Comparison of ENCODE assay signal across 9 mouse cellular contexts in the genomic region with DNA sequence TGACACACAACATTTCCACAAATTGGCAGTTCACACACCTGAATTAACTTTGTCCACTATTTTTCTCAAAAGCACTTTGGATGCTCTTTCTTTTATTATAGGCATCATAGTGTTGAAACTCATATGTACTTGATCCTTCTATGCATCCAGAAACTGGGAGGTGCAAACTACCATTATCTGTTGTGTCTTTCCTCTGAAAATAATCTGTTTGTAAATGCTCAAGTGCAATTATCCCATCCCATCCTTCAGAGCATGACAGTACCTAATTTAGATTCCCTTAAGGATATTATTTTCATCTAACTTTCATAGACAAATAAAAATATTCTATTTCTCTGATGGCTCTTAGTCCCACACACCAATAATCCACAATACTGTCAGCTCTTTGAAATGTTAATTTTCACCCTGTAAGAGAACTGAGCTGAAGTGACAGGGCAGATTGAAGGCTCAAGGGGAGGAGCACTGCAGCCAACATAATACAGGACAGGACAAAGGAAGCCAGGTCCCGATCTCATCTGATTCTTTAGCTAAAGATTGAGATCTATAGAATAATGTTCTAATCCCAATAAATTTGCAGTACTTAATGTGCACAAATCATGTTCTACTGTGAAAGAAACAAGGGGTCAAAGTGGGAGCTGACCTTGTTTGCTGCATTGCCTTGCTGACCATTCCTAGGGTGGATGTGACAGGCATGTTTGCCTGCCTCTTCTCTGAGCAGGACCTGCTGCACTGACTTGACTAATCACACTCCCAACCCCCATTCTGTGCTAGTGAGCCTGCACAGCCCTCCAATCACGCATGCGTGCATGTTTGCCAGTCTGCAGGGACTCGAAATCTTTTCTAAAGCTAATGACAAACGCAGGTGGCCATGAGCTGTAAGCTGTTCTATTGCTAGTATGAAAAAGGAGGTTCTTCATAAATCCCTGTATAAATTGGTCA. TPM values are rescaled to one million over a fixed set of nuclear protein-coding genes. Genes with fewer than 3 reads are reported as not detected.
A peak's percentile ranks its signal among the peaks of the same experiment; 100 is the strongest.
DNase-seq lines count a peak whose midpoint lies in the region; ATAC-seq and TF ChIP-seq lines count a peak whose summit lies in the region.
"Had no signal": no experiment of that assay in that cellular context is flagged by ENCODE, and none has a peak within 500 bp of the region (broad histone marks: within the 10 kb centered on the region; RNA-seq: fewer than 3 reads in every experiment).

No protein-coding gene starts in this region.

- DNase-seq in cerebellum, adult 9-11 months = peak; percentile 68
- peak; percentile 14 to 24 for DNase-seq in frontal cortex, postnatal 10 days (ENCODE audit: low spot score in 2 of 2)
- peak; percentile 5 for DNase-seq in left cerebral cortex, adult 11 months (ENCODE audit: low spot score)
- no peak for DNase-seq in gastrocnemius, postnatal 4 days (ENCODE audit: low spot score in 2 of 2)
- no peak for DNase-seq in lung, adult 2 months
- DNase-seq: lung, adult 18-20 months had no signal

- no peak for TF ChIP-seq CTCF in lung, adult 2 months (IDR thresholded peaks at IDR 0.05; ENCODE audit: insufficient read depth, low read length)
- TF ChIP-seq CTCF in intestine, postnatal 0 days (IDR thresholded peaks at IDR 0.05; ENCODE audit: low read depth) = no peak

- no peaks in the 10 kb centered on the region for H3K27me3 ChIP-seq in neural tube, embryonic 13.5 days
- no peaks in the 10 kb centered on the region for H3K27me3 ChIP-seq in intestine, postnatal 0 days (replicated peaks; ENCODE audit: control insufficient read depth, insufficient read depth, low read length)

- peak overlapping the region; percentile 8 for H3K4me3 ChIP-seq in neural tube, embryonic 13.5 days
- no peak overlapping the region for H3K4me3 ChIP-seq in lung, adult 2 months (replicated peaks; ENCODE audit: extremely low read depth, low read depth, low read length)
- H3K4me3 ChIP-seq in intestine, postnatal 0 days (ENCODE audit: low read depth, low read length) = no peak overlapping the region

- WGBS in neural tube, embryonic 13.5 days = 56% methylated on average over 5 of the region's 5 CpGs
- WGBS in lung, adult 2 months = 61% methylated on average over 5 of the region's 5 CpGs
- 50% methylated on average over 5 of the region's 5 CpGs for WGBS in intestine, postnatal 0 days

- H3K36me3 ChIP-seq in neural tube, embryonic 13.5 days = no peaks in the 10 kb centered on the region
- no peaks in the 10 kb centered on the region for H3K36me3 ChIP-seq in intestine, postnatal 0 days (ENCODE audit: control insufficient read depth, insufficient read depth)

- peak overlapping the region; percentile 31; the same call in 1 of the 2 replicates for H3K9ac ChIP-seq in neural tube, embryonic 13.5 days
- no peak overlapping the region for H3K9ac ChIP-seq in intestine, postnatal 0 days (ENCODE audit: low read depth, low read length)

- peak overlapping the region; percentile 28 for H3K4me2 ChIP-seq in neural tube, embryonic 13.5 days
- H3K4me2 ChIP-seq in intestine, postnatal 0 days (replicated peaks; ENCODE audit: low read depth) = no peak overlapping the region

- 0 out of 2 replicates have a peak, but pooled peaks cover 4% of the 10 kb centered on the region for H3K9me3 ChIP-seq in neural tube, embryonic 13.5 days
- H3K9me3 ChIP-seq in intestine, postnatal 0 days (ENCODE audit: control insufficient read depth) = no peaks in the 10 kb centered on the region

- no peaks in the 10 kb centered on the region for H3K4me1 ChIP-seq in neural tube, embryonic 13.5 days (replicated peaks)
- no peaks in the 10 kb centered on the region for H3K4me1 ChIP-seq in lung, adult 2 months (ENCODE audit: control insufficient read depth, insufficient read depth, low read length)
- H3K4me1 ChIP-seq in intestine, postnatal 0 days (replicated peaks; ENCODE audit: control insufficient read depth, insufficient read depth, low read length) = no peaks in the 10 kb centered on the region

- TF ChIP-seq POLR2A in lung, adult 2 months (IDR thresholded peaks at IDR 0.05; ENCODE audit: borderline replicate concordance, extremely low read depth, low read depth, low read length) = no peak

- peak; percentile 94 for ATAC-seq in neural tube, embryonic 13.5 days (ENCODE audit: low read depth)
- ATAC-seq in inflammation-experienced regulatory T-cells, adult 6 months = no peak
- ATAC-seq in intestine, postnatal 0 days = no peak

- H3K27ac ChIP-seq in neural tube, embryonic 13.5 days (replicated peaks) = peak overlapping the region; percentile 59; the same call in 1 of the 2 replicates
- no peak overlapping the region for H3K27ac ChIP-seq in intestine, postnatal 0 days (ENCODE audit: low read depth, low read length)

RNA-seq across cellular contexts. Expression of a gene that starts 30.5 kb away (rescaled TPM):
- polyA plus RNA-seq in neural tube, embryonic 13.5 days (2015; fragmentation: Nextera tagmentation; extraction: Ambion mirVana) = 600 and 688 TPM in 2 replicates
- 10 to 100 TPM; 13.4 to 14.8 TPM for total RNA-seq in gastrocnemius, postnatal 4 days (2021)
- 14.0 and 16.5 TPM in 2 replicates for polyA plus RNA-seq in lung, adult 2 months (2012; rRNA removed)
- polyA plus RNA-seq in inflammation-experienced regulatory T-cells, adult 6 months (2017; shearing (Covaris generic)) = not detected
- polyA plus RNA-seq in intestine, postnatal 0 days (2015; fragmentation: Nextera tagmentation; extraction: Ambion mirVana) = 27.9 and 28.2 TPM in 2 replicates

Comparison
In these comparisons a context has a peak if more than half of its experiments do, and no peak if none do; other contexts are left out.
1. DNase-seq: peak in cerebellum, adult 9-11 months (single experiment), frontal cortex, postnatal 10 days (2 of 2) and left cerebral cortex, adult 11 months (single experiment); none in gastrocnemius, postnatal 4 days (0 of 2) and lung, adult 2 months (single experiment).
2. RNA of a gene that starts 30.5 kb away (polyA plus RNA-seq): 600 to 688 TPM in neural tube, embryonic 13.5 days; 27.9 to 28.2 TPM in intestine, postnatal 0 days, 14.0 to 16.5 TPM in lung, adult 2 months and not detected in inflammation-experienced regulatory T-cells, adult 6 months; every median in the first group is over 10 times any median in the second.